Mouse (Mus musculus) urinary bladder, postnatal 36 days (tissue): ENCODE results near the gene Cyp26b1.
A peak's percentile ranks its signal among the peaks of the same experiment; 100 is the strongest.

Experiments
- DNase-seq, 2 experiments: peaks; one replicate each; pipeline ENCODE4 v3.0.0; 2022; ENCODE audit warnings: low spot score in 2 of 2, mixed read lengths in 1 of 2

Gene Cyp26b1

DNA sequence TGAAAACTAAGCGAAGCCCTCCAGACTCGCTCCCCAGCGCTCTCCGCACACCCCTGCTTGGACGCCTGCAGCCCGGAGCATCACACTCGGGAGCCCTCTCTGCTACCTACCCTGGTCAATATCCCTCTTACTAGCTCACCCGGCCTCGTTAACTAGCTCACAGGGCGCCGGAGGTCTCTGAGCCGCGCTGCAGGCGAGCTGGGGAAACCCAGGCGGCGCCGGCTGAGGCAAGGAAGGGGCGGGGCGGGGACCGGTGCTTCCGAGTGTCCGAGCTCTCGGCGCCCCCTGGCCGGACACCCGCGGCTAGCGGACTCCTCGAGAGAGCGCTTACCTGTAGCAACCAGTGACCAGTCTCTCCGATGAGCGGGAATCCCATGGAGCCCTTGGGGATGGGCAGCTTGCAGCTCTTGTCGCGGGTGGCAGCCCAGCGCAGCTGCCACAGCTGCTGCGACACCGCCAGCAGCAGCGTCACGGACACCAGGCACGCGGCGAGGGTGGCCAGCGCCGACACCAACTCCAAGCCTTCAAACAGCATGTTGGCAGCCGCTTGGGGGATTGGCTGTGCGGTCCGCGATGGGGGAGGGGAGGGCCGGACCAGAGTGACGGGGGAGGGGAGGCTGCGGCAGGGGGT is 6.1 kb downstream of the Cyp26b1 start:
- DNase-seq: peak in 1 of 2 experiments; percentile 39

DNA sequence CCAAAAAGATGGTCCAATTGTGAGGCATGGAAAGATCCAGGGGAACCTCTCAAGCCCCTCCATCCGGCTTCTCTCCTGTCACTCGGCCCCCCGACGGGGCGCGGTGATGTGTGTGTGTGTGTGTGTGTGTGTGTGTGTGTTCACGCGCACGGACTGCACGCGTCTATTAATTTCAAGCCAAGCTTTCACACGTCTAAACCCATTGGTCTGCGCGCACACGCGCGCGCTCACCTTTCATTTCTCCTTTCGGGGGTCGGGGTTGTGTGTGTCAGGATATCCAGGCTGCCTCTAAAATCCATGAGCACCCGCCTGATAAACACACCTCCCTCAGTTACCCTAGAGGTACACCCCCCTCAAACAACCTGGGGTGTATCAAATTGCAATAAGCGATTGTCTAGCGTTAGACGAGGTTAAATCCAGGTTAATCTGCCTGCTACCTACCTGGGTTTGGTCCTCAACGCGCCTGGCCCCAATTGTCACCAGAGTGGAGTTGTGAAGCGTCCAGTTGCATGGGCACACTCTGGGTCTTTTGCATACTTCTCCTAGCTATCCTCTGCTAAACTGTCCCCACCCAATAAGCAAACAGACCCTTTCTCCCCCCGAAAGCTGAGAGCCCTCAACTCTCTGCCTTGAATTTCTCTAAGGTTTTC is 7.0 kb downstream of the Cyp26b1 start:
- no peak for DNase-seq

DNA sequence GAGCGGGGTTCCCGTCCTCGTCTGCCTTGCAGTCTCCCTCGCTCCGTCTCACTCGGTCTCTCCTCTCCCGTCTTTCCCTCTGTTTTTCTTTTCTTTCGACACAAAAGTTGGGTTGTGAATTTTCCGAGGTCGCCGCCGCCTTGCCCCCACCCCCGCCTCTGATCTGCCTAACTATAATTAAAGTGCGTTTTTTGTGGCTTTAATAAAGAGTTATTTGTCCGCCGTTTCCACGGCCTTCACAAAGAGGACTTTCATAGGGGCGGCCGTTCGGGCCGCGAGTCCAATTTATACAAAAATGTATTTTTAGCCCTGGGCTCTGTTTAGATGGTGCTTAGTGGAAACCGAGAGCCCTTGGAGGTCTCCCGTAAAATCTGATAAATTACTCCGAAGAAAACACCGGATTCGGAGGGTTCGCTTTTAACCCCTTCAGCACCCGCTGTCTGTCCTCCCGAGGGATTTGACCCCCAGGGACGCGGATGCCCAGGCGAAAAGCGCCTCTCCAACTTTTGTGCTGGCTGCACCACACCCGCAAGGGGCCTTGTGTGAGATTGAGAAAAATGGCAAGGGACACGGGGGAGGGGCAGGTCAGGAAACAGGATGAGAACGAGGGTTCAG is 7.9 kb downstream of the Cyp26b1 start:
- no peak for DNase-seq

DNA sequence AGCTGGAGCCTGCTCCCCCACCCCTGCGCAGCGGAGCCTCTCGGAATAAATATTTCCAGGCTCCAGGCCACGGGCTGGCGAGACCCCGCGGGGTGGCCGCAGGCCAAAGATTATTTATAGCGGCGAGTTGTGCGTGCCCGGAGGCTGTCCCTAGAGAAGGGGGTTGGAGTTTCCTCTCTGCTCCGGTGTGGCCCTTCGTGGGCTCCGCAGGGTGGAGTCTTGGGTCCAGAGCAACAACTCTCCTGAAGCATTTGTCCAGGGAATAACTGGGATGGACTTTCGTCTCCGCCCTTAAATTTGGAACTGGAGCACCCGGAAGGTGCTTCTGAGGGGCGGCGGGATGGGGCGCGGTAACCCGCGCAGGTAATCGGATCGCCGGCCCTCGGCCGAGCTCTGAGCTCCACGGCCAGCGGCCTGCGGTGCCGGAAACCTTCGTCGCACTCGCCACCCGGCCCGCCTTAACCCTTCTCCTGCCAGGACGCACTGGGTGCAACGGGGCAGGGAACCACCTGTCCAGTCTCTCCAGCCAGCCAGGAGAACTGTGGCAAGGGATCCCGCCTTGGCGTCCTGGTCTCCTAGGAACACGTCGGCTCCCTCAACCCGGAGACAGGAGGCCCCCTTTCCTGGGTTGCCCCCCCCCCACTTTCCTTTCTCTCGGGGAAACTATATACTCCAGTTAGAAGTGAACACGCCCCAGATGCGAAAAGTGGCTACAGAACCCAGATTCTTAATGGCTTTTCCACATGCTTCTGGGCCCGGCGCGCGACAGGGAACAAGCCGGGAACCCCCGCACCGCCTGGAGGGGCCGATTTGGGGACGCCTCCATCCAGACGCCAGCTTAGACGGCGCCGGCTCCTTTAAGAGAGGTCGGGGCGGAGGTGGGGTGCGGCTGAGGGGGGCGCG is 8.7 kb downstream of the Cyp26b1 start:
- DNase-seq: no peak

DNA sequence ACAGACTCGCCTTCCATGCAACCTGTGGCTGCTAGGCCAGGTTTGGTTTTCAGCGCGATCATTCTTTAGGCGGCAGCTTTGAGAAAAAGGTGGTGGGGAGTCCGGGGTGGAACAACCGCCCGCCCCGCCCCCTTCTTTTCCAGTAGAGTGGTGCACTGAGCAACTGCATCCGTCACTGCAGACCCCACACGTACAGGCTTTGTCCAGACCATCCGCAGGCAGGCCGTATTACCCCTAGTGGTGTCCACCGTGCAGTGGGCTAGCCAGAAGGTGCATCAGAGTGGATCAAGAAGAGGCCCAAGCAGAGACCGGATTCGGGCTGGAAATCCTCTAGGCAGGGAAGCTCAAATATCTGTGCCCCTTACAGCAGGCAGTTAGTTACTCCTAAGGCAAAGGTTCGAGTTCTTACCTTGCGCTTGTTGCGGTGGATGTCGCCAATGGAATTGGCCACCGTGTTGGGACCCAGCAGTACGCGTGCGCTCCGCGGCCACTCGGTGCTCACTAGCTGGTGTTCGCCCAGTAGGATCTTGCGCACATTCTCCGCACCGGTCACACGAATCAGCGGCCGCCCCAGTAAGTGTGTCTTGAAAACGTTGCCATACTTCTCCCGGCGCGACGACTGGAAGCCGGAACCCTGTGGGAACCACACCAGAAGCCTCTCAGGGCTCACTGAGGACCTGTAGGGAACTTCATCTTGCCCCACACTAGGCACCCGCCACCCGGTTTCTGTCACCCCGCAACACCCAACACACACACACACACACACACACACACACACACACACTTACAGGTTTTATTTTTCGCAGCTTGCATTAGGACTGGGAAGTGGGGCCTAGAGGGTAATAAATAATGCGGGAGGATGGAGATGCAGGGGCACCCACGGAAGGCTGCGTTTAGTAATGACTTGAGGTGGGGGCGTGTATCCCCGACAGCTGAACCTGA is 9.6 kb downstream of the Cyp26b1 start:
- no peak for DNase-seq

DNA sequence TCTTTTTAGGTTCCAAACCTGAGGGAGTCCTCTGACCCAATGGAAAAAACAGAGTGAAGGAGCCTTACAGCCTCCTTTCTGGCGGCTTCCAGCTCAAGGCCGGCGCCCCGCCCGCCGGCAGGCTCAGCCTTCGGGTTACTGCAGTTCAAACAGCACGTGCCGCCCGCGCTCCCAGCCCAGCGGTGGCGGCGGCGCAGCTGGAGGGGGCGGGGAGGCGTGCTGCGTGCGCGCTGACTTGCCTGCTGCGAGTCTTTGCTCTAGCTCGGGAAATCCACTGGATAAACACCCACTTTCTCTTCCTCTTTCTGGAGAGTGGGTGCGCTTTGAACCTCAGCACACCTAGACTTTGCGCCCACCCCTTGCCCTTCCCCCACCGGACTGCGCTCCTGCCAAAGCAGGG is 10.3 kb downstream of the Cyp26b1 start:
- peak; percentile 72 to 85 for DNase-seq

DNA sequence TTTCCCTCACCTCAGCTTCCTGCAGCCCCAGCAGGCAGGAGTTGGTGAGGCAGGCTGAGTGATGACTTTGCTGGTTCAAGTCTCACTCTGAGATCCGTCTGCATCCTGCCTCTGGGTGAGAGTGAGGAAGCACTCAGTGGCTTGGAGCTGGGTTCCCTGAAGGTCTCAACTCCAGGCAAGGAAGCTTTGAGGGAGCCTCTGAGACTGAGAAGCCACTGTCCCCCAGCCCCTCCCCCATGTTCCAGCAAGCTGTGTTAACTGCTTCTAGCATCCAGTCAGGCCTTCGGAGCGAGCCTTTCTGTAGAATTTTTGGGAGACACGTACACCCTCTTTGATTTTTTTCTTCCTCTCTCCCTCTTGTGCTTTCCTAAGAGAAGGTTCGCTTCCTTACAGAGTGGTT is 10.9 kb downstream of the Cyp26b1 start:
- no peak for DNase-seq

DNA sequence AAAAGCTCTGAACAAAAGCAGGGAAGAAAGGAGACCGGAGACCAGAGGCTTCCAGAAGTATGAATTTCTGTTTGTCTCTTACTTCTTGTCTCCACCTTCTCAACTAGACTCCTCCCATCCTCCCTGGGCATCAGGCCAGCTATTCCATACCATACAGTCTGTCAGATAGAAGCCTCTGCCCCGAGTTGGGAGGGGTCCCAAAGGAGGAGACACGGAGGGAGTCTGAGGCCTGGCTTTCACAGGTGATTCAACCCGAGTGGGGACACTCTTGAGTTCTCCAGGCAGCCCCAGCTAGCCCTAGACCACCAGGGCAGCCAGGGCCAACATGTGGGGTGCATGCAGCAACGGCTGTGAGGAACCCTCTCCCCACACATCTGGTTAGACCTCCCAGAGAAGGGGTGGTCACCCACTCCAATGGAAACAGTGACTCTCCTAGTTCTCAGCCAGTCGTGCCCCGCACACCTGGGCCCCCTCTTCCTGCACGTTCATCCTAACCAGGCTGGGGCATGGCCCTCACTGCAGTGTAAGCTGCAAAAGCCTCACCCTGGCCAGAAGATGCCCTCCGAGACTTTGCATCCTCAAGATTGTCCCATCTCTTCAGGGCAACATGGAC is 11.8 kb downstream of the Cyp26b1 start:
- DNase-seq: no peak

DNA sequence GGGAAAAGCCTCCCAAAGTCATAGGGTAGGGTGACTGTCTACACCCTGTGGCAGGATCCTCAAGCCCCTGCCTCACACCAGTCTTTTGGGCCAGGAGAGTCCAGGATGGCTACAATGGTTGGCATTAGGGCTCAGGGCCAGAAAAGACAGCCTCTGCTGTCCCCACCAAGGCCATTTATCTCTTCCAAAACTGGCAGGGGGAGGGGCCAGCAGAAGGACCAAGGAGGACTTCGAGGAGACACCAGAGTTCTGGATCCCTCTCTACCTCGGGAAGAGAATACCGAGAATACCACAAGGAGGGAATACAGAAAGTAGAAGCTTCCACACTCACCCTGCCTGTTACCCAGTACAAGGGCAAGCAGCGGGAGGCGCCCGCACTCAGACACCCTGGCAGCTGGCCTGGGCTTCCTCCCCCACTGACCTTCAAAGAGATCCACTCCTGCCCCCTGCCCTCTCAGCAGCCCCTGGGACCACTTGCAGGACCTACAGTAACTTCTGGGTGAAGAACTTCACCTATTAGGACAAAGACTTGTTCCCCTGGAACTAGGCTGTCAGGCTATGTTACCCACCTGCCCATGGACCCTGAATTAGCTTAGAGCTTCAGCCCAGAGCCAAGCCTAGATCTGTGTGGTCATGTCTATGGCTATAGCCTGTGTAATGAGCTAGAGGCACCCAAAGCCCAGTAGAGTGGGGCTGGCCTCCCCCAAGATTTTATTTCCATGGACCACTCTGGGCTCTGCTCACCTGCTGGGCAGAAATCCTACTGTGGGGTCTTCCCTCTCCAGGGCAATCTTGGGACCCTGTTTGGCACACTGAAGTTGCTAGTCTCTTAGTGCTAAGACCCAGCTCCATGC is 12.5 kb downstream of the Cyp26b1 start:
- no peak for DNase-seq

DNA sequence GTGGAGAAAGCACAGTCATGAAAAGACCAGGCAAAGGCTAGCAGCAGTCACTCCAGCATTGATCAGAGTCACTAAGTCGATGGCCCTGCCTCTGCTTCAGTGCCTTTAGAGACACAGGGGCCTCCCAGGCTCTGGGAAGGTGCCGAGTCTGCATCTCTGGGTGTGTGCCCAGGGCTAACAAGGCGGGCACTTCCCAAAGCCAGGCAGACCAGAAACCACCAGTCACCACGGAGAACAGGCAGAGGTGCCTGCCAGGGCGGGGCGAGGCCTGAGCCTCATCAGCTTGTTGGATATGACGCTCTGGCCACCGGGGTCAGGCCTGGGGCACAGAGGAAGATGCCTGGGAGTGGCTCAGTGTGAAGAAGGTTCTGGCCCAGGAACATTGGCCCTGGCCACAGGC is 14.2 kb downstream of the Cyp26b1 start:
- no peak for DNase-seq

DNA sequence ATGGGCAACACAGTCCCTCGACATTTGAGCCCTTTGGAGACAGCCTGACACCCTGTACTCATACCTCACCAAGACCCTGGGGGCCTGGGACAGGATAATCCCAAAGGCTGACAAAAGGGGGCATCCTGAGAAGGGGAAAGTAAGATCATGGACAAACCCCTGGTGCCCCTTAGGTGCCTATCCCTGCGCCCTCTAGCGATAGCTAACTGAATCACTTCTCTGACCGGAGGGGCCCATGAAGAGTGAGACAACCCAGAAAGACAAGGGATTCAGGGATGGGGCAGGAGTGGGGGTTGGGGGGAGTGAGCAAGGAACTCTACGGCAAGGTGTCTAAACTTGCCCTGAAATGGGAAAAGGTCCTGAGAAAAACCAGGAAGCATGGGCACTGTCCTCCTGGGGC is 14.8 kb downstream of the Cyp26b1 start:
- DNase-seq: no peak

DNA sequence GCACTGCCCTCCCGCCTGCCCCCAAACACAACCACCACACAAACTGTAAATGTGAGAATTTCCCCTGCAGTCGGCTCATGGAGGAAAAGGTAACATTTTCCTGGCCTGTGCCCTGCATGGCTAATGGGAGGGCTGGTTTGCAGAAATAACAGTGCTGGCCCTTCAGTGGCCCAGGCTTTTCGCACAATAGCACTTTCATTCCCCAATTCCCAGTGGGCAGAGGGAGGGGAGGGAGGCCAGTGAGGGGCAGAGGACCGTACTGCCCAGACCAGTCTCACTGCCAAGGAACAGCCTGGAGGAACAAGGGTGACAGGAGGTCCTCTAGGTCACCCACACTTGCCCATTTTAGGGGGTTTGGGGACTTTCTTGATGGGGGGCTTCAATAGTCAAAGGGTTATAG is 15.8 kb downstream of the Cyp26b1 start:
- no peak for DNase-seq

DNA sequence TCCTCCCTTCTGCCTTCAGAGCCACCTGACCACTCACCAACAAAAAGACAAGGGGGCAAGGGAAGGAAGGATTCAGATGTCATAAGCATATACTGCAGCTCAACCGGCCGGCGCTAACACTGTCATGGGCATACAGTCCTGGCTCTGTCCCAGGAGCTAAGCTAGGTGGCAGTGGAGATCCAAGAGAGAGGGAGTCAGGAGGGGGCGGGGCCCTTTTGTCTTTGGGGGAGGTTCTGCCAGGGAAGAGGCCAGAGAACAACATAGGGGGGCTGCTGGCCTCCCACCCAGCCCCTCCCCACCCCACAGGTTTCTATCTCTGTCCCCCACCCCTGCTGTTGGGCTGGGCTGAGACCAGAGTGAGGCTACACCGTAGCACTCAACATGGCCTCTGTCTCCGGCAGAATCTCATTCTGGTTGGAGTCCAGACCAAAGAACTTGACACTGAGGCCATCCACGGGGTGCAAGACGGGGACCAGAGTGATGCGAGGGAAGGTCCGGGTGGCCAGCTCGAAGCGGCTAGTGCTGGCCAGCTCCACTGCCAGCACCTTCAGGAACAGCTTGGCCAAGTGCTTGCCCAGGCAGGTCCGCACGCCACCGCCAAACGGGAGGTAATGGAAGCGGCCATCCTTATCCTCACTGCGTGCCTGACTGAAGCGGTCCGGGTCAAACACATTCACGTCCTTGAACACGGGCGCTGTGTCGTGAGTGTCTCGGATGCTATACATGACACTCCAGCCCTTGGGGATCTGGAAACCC is 19.6 kb downstream of the Cyp26b1 start:
- no peak for DNase-seq

DNA sequence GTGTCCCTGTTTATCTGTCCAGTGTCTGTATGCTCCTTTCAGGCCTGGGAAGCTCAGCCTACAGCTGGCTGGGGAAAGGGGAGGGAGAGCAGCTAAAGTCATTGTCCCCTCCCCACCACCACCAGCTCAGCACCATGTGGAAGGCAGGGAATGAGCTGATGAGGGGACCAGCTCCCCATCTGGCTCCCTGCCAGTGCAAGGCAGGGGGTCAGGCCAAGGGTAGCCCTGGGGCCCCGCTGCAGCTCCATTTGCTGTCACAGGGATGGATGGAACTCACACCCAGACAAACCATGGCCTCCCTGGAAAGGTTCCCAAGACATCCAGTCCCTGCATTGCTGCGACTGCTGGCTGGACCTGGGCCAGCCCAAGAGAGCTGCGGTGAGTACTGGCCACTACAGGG is 23.7 kb downstream of the Cyp26b1 start:
- no peak for DNase-seq

DNA sequence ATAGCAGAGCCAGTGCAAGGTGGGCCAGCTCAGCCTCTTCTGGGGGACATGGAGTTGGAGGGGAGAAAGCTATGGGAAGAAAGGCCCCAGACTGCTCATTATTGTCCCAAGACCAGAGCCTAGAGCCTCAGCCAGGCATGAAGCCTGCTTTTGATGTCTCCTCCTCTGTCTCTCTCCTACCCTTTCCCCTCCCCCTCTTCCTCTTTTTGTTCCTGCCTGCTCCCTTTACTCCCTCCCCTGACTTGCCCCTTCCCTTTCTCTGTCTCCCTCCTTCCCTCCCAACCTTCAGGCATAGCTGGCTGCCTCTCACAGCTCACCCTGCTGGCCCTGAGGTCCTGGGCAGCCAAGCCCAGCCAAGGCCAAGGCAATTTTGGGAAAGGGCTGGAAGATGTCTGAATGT is 24.1 kb downstream of the Cyp26b1 start:
- no peak for DNase-seq

DNA sequence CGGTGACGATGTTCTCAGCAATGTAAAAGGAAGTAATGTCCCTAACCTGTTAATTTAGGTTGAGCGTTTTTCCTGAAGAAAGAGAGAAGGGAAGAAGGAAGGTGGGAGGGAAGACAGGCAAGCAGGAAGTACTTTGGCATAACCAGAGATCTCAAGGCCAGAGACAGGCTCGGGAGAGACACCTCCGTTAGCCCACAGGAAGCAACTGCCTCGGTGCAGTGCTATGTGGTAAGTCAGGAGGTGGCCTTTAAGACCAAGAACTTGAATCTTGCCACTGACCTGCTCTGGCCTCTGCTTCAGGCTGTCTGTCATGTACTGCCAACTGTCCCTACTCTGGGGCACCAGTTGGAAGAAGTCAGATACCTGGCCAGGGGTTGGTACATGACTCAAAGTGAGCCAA is 24.8 kb downstream of the Cyp26b1 start:
- no peak for DNase-seq

DNA sequence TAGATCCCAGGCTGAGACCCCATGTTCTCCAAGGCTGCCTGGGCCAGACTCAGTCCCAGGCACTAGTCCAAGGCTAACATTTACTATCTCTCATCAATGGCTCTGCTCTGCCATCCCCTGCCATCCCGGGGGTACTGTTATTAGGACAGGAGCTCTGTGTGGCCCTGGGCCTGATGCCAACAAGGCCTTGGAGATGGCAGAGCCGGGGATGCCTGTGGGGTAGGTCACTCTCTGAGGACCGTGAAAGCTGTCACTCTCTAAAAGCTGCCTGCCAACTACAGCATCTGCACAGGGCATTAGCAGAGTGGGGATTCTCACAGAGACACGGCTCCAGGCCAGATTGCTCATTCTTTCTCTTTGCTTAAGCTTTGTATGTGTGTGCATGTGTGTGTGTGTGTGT is 26.0 kb downstream of the Cyp26b1 start:
- DNase-seq: no peak

DNA sequence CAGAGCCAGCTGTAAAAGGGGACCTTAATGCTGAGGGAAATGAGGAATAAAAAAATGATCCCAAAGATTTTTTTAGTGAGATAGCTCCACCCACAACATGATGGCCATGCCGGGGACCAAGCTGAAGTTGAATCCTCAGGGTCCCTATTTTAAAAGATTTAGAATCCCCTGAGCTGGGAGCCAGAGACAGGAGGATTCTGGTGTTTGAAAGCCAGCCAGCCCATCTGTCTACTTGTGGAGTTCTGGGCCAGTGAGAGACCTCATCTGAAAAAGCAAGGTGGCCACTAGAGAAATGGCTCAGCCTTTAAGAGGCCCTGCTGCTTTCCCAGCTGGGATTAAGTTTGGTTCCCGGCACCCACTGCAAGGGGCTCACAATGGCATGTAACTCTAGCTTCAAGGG is 26.9 kb downstream of the Cyp26b1 start:
- no peak for DNase-seq

DNA sequence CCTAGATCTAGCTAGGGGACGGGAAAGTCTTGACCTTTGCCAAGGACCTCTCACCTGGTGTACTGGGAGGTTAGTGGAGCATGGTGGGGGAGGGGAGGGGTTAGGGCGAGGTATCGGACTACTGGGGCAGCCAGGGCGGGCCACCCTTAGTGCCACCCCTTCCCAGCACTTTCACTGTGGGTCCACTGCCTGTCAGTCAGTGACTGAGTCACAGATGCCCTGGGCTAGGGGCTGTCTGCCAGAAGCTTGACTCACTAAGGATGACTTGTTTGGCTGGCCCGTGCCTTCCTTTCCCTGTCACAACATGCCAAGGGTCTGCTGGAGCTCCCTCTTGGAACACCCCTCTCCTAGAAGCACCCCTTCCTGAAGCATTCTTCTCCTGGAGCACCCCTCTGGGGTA is 28.5 kb downstream of the Cyp26b1 start:
- no peak for DNase-seq
